Comparison of ENCODE assay signal across 19 mouse cellular contexts in the genomic region with DNA sequence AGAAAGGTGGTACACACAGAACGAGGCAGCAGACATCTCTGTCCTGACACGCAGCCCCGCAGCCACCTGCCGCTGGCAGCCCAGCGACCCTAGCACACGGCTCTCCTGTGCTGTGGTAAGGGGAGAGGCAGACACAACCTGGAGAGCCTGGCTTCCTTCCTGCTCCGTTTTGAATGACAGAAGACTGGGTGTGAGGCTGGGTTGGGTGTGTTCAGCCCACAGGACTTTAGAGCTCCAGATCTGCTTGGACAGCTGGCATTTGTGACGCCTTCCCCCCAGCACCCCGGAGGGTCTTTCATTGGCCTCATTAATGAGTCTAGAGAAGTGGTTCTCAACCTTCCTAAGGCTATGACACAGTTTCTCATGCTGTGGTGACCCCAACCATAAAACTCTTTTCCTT.
"Had no signal": no experiment of that assay in that cellular context is flagged by ENCODE, and none has a peak within 500 bp of the region (broad histone marks: within the 10 kb centered on the region; RNA-seq: fewer than 3 reads in every experiment).

No protein-coding gene starts in this region.

- H3K4me2 ChIP-seq: liver, embryonic 12.5 days; lung, embryonic 14.5 days; midbrain, embryonic 12.5 days; neural tube, embryonic 12.5 days; stomach, embryonic 15.5 days had no signal

- H3K4me3 ChIP-seq: liver, embryonic 12.5 days; megakaryocyte, embryonic 14.5 days; midbrain, embryonic 10.5 days; midbrain, embryonic 12.5 days; myocyte; neural tube, embryonic 12.5 days; stomach, embryonic 15.5 days had no signal

- H3K4me1 ChIP-seq: liver, embryonic 12.5 days; megakaryocyte, embryonic 14.5 days; midbrain, embryonic 10.5 days; midbrain, embryonic 12.5 days; neural tube, embryonic 12.5 days; stomach, embryonic 15.5 days had no signal

- H3K27ac ChIP-seq: liver, embryonic 12.5 days; liver, embryonic 14.5 days; macrophage; midbrain, embryonic 10.5 days; midbrain, embryonic 12.5 days; neural tube, embryonic 12.5 days; stomach, embryonic 15.5 days had no signal

- H3K36me3 ChIP-seq: liver, embryonic 12.5 days; midbrain, embryonic 10.5 days; midbrain, embryonic 12.5 days; neural tube, embryonic 12.5 days; stomach, embryonic 15.5 days had no signal

- ATAC-seq: liver, embryonic 12.5 days; midbrain, embryonic 16.5 days had no signal

- H3K9me3 ChIP-seq: liver, embryonic 12.5 days; neural tube, embryonic 12.5 days; stomach, embryonic 15.5 days had no signal

- H3K9ac ChIP-seq: liver, embryonic 12.5 days; liver, embryonic 14.5 days; lung, embryonic 14.5 days; midbrain, embryonic 12.5 days; neural tube, embryonic 12.5 days; stomach, embryonic 15.5 days had no signal

- DNase-seq: lung, adult 18-20 months; lung, embryonic 14.5 days; lung, postnatal 14 days; lung, postnatal 36 days; midbrain, embryonic 14.5 days; right cerebral cortex, postnatal 14 days; thymus, adult 18-20 months; thymus, postnatal 25 days; thymus, postnatal 4 days had no signal

- H3K27me3 ChIP-seq: liver, embryonic 12.5 days; megakaryocyte, embryonic 14.5 days; neural tube, embryonic 12.5 days; stomach, embryonic 15.5 days had no signal
